Mouse (Mus musculus) testis, adult 2 months (tissue): ENCODE measurements around the gene Azin2. TPM values are rescaled to one million over a fixed set of nuclear protein-coding genes. Genes with fewer than 3 reads are reported as not detected.

ENCODE experiments used
- H3K27ac ChIP-seq: fragments of 200-500 bp; 2 replicates; pipeline ENCODE4 v1.5.1; 2012; ENCODE audit warnings: low read depth, low read length; ENCODE audit not compliant: control insufficient read depth, insufficient read depth
- H3K27me3 ChIP-seq: fragments of 200-500 bp; 2 replicates; pipeline ENCODE4 v1.6.1; 2012; ENCODE audit warnings: mild to moderate bottlenecking, low read length, moderate library complexity; ENCODE audit not compliant: control insufficient read depth, insufficient read depth
- H3K36me3 ChIP-seq: fragments of 200-500 bp; 2 replicates; pipeline ENCODE4 v1.6.1; 2012; ENCODE audit warnings: mild to moderate bottlenecking, low read length; ENCODE audit not compliant: control insufficient read depth, insufficient read depth
- H3K4me1 ChIP-seq: fragments of 200-500 bp; 2 replicates; pipeline ENCODE4 v1.6.1; 2012; ENCODE audit warnings: low read length; ENCODE audit not compliant: control insufficient read depth, insufficient read depth
- H3K4me3 ChIP-seq: fragments of 200-500 bp; 2 replicates; pipeline ENCODE4 v1.5.1; 2012; ENCODE audit warnings: low read depth, mild to moderate bottlenecking, low read length, moderate library complexity, mixed read lengths; ENCODE audit not compliant: control insufficient read depth
- CTCF ChIP-seq: fragments of 200-500 bp; IDR thresholded peaks from 2 replicates; pipeline ENCODE4 v1.5.1; 2012; ENCODE audit warnings: low read depth, mild to moderate bottlenecking, inconsistent platforms, low read length, moderate library complexity; ENCODE audit not compliant: control insufficient read depth, insufficient read depth, insufficient replicate concordance
- POLR2A ChIP-seq: fragments of 200-500 bp; IDR thresholded peaks from 2 replicates; pipeline ENCODE4 v1.6.1; 2012; ENCODE audit warnings: low read depth, mild to moderate bottlenecking, inconsistent platforms, low read length, moderate library complexity; ENCODE audit not compliant: control insufficient read depth
- polyA plus RNA-seq: library from polyadenylated mRNA; depleted of rRNA; stranded (reverse); fragments of >200 nt; gene quantifications from 2 replicates; pipeline ENCODE4 v1.2.3, GENCODE M21; 2012

The Azin2 gene
- polyA plus RNA-seq, 1 experiment: 213 TPM

DNA sequence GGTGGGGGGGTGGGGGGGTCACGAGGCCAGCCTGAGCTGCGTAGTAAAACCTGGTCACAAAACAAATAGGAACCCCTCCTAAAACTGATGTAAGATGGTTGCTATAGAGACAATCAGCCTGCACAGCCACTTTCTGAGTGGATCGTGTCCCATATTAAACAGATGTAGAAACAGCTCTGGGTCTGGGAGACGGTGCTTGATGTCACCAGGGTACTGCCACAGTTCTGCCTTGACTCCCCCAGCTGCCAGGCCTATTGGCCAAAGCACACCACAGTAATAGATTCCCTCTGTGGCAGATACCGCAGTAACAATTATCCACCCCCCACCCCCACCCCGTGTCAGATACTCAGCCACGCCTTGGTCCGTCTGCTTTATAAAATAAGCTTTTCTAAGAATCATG lies 36.2 kb upstream of the Azin2 start:
- Histone ChIP-seq H3K4me1 (peaks cover 5% of the 10 kb centered on the region), H3K4me3 (no peak overlapping the region), H3K27me3 (no peaks in the 10 kb centered on the region), H3K36me3 (peaks cover 4% of the 10 kb centered on the region), H3K27ac (no peak overlapping the region)
- TF ChIP-seq POLR2A: no peak
- no peak for TF ChIP-seq CTCF

- H3K36me3 ChIP-seq: peaks cover 4% of the 10 kb centered on the region
Observed at GRCm38 (mm10) chr4:128997258-128997657, 35.0 kb upstream of the Azin2 start.

GRCm38 (mm10) chr4:128995238-128995637 lies 33.0 kb upstream of the Azin2 start:
- Histone ChIP-seq H3K27me3 (no peaks in the 10 kb centered on the region), H3K36me3 (peaks cover 4% of the 10 kb centered on the region), H3K4me1 (peaks cover 12% of the 10 kb centered on the region), H3K27ac (no peak overlapping the region), H3K4me3 (no peak overlapping the region)
- TF ChIP-seq POLR2A (no peak), CTCF (no peak)

More at GRCm38 (mm10) chr4:128997258-128997657, 35.0 kb upstream of the Azin2 start:
- H3K4me3 ChIP-seq: no peak overlapping the region
- no peaks in the 10 kb centered on the region for H3K27me3 ChIP-seq
- H3K4me1 ChIP-seq: peaks cover 7% of the 10 kb centered on the region
- H3K27ac ChIP-seq: no peak overlapping the region
- no peak for TF ChIP-seq CTCF
- TF ChIP-seq POLR2A: no peak

DNA sequence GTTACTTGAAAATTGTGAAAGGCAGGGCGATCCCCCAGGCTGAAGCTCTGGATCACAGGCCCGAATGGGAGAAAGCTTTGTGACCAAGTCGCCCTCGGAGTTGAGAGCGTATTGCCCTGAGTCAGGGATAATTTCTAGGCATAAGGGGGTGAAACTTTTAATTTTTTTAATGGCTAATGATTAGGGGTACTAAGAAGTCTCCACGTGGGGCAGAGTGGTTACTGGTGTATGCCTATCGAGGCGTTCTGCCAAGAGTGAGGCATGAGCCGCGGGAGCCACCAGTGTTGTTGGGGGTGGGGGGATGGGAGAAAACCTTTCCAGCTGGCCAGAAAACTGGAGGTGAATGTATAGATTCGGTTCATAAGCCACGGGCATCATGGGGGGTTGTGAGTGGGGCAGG lies 31.4 kb upstream of the Azin2 start:
- Histone ChIP-seq H3K4me1 (peaks cover 12% of the 10 kb centered on the region), H3K4me3 (peak overlapping the region; percentile 96), H3K27me3 (no peaks in the 10 kb centered on the region), H3K27ac (peak overlapping the region; percentile 93), H3K36me3 (no peaks in the 10 kb centered on the region)
- TF ChIP-seq POLR2A (no peak), CTCF (no peak)

DNA sequence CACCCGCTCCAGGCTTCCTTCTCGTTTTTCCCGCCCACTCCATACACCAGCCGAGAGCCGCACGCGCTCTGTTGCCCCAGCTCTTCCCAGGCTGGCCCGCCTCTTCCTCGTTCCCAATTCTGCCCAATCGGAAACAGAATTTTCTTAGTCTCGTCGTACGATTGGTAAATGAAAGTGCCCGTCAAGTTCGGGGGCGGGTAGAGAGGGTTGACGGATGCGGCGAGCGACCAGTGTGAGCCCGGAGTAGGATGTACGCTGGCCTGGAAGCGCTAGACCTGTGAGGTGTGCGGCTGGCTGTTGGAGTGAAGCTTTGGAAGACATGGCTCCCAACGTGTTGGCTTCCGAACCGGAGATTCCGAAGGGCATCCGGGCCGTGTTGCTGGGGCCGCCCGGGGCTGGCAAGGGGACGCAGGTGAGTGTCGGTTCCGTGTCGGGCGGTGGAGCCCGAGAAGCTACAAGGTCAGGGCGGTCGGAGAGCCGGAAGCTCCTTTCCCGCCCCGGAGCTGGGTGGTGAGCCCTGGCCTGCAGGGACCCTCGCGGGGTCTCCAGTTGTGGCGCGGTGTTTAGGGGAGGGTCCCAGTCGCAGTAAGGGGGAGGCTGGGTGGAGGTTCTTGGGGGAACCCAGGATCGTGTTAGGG lies 30.9 kb upstream of the Azin2 start:
- H3K4me1 ChIP-seq: peaks cover 14% of the 10 kb centered on the region
- peak overlapping the region; percentile 96 for H3K4me3 ChIP-seq
- H3K27ac ChIP-seq: peak overlapping the region; percentile 93
- TF ChIP-seq CTCF (no peak), POLR2A (peak; percentile 96)
- no peaks in the 10 kb centered on the region for H3K27me3 ChIP-seq
- no peaks in the 10 kb centered on the region for H3K36me3 ChIP-seq

DNA sequence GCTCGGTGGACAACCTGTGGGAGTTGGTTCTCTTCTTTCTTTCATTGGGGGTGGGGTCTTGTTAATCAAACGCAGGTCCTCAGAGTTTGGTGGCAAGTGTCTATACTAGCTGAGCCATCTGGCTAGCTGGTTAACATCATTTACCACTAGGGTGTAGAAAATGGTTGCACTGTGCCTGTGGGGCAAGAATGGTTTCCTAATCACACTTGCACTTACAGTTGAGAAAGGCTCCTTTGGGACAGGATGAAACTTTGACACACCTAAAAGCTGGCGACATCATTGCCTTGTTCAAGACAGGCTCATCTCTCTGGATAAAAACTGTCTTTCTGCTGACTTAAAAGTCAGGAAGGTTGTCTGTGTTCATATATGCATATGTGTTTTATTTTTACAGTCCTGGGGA lies 29.9 kb upstream of the Azin2 start:
- TF ChIP-seq CTCF: no peak
- TF ChIP-seq POLR2A: no peak
- Histone ChIP-seq H3K4me3 (peak overlapping the region; percentile 39; the same call in 1 of the 2 replicates), H3K4me1 (peaks cover 14% of the 10 kb centered on the region), H3K27ac (peak overlapping the region; percentile 90), H3K36me3 (no peaks in the 10 kb centered on the region), H3K27me3 (no peaks in the 10 kb centered on the region)

- peak within 1 kb of the TSS; percentile 96; the same call in 1 of the 2 replicates for H3K4me3 ChIP-seq
- no peaks in the 10 kb centered on the region for H3K36me3 ChIP-seq
- peak within 1 kb of the TSS; percentile 90 for H3K27ac ChIP-seq
- TF ChIP-seq POLR2A: no peak
- TF ChIP-seq CTCF: no peak
- peaks cover 17% of the 10 kb centered on the region for H3K4me1 ChIP-seq
- H3K27me3 ChIP-seq: no peaks in the 10 kb centered on the region
Observed at GRCm38 (mm10) chr4:128991500-128992008, 29.3 kb upstream of the Azin2 start, which contains the start of gene Ak2. Ak2 (plus strand) TSS chr4:128991958.
